Mouse (Mus musculus): ENCODE measurements at regions not wholly inside any gene's neighbourhood (a gene's known extent, or its start where the extent isn't known, plus 50 kb on each side); places are given as distances from the start of the nearest gene placed in this dataset.

DNA sequence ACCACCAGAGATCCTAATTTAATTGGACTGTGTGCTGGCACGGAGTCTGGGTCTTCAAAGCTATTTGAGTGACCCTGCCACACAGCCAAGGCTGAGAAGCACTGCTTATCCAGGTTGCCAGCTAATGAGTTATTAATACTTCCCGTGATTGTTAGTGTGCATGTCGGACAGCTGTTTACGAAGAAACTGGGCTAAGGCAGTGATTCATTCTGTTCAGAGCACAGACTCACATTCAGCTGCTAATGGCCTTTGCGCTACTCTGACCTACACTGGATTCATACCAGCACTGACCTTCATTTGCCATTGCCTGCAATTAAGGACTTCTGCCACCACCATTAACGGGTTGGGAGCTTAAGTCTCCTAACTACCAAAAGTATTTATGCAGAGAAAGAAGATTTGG is 156.7 kb upstream of the Dppa4 start:
- Histone ChIP-seq H3K4me3 (ENCODE audit: low read depth, low read length) (no peak overlapping the region), H3K27ac (ENCODE audit: low read depth) (no peak overlapping the region), H3K4me2 (no peak overlapping the region), H3K27me3 (ENCODE audit: insufficient read depth, low read length) (no peaks in the 10 kb centered on the region), H3K36me3 (ENCODE audit: insufficient read depth) (no peaks in the 10 kb centered on the region), H3K4me1 (ENCODE audit: insufficient read depth) (no peaks in the 10 kb centered on the region), H3K9me3 (ENCODE audit: low read depth, low read length) (no peaks in the 10 kb centered on the region), H3K9ac (no peak overlapping the region)
- DNase-seq: no peak
- TF ChIP-seq CTCF (IDR thresholded peaks at IDR 0.05; ENCODE audit: low read depth): no peak
- whole genome bisulfite sequencing: 47% methylated on average over 6 of the region's 6 CpGs
- no peak for ATAC-seq (ENCODE audit: insufficient read depth)

DNA sequence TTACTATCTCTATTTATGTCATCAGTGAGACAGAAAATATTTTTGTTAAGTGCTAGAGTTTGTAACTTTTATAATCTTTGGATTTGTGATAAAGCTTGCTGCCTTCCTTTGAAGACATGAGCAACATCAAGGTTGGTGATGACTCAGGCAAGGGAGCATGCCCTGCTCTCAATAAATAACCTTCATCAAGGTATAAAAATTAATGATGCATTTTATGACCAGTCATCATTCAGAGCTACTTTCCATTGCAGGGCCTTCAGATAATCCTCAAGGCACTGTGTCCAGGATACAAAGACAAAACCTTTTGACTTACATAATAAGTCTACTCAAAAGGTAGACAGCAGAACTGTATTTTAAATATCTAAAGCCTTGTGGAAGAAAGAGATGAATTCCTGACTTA is 156.2 kb upstream of the Dppa4 start:
- no peak for ATAC-seq (ENCODE audit: insufficient read depth)
- H3K27ac ChIP-seq (ENCODE audit: low read depth): no peak overlapping the region
- DNase-seq: no peak
- H3K4me1 ChIP-seq (ENCODE audit: insufficient read depth): no peaks in the 10 kb centered on the region
- H3K9me3 ChIP-seq (ENCODE audit: low read depth, low read length): no peaks in the 10 kb centered on the region
- H3K9ac ChIP-seq: no peak overlapping the region
- no peaks in the 10 kb centered on the region for H3K27me3 ChIP-seq (ENCODE audit: insufficient read depth, low read length)
- TF ChIP-seq CTCF (IDR thresholded peaks at IDR 0.05; ENCODE audit: low read depth): no peak
- no peak overlapping the region for H3K4me2 ChIP-seq
- H3K4me3 ChIP-seq (ENCODE audit: low read depth, low read length): no peak overlapping the region
- H3K36me3 ChIP-seq (ENCODE audit: insufficient read depth): no peaks in the 10 kb centered on the region

DNA sequence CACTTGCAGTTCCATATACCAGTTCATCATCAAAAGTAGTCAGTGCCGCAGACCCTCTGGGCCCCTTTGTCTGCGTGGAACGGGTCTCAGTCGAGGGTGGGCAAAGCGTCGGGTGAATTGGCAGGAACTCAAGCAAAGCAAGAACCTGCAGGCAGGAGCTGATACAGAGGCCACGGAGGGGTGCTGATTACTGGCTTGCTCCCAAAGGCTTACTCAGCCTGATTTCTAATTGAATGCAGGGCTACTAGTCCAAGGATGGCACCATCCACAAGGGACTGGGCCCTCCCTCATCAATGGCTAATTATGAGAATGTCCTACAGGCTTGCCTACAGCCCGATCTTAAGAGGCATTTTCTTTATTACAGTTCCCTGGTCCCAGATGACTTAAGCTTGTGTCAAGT is 128.2 kb upstream of the Dppa4 start:
- no peaks in the 10 kb centered on the region for H3K36me3 ChIP-seq (ENCODE audit: insufficient read depth)
- H3K27ac ChIP-seq (ENCODE audit: low read depth): no peak overlapping the region
- H3K9ac ChIP-seq: no peak overlapping the region
- H3K9me3 ChIP-seq (ENCODE audit: low read depth, low read length): no peaks in the 10 kb centered on the region
- no peak overlapping the region for H3K4me2 ChIP-seq
- 88% methylated on average over 8 of the region's 8 CpGs for WGBS
- ATAC-seq (ENCODE audit: insufficient read depth) (no peak), DNase-seq (no peak)
- H3K27me3 ChIP-seq (ENCODE audit: insufficient read depth, low read length): no peaks in the 10 kb centered on the region
- no peak overlapping the region for H3K4me3 ChIP-seq (ENCODE audit: low read depth, low read length)
- no peak for TF ChIP-seq CTCF (IDR thresholded peaks at IDR 0.05; ENCODE audit: low read depth)
- H3K4me1 ChIP-seq (ENCODE audit: insufficient read depth): no peaks in the 10 kb centered on the region

DNA sequence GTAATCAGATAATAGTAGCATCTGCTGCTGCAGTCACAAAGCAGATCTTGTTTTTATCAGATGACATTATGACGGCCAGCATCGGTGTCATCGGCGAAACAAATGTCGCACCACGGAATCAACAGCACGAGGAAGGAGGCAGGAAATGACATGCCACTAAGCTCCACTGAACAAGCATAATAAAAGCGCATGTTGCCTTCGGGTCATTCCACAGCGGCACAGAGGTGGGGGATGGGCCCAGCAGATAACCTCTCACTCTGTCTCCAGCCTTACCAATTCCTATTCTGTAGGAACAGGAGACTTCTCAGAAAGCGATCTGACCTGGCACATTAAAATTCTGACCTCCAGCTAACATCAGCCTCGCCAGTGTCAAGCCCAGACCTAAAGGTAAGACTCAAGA is 93.1 kb upstream of the Dppa4 start:
- Histone ChIP-seq H3K4me2 (no peak overlapping the region), H3K9ac (no peak overlapping the region), H3K4me3 (ENCODE audit: low read depth, low read length) (no peak overlapping the region), H3K36me3 (ENCODE audit: insufficient read depth) (no peaks in the 10 kb centered on the region), H3K9me3 (ENCODE audit: low read depth, low read length) (no peaks in the 10 kb centered on the region), H3K27me3 (ENCODE audit: insufficient read depth, low read length) (no peaks in the 10 kb centered on the region), H3K27ac (ENCODE audit: low read depth) (no peak overlapping the region), H3K4me1 (ENCODE audit: insufficient read depth) (no peaks in the 10 kb centered on the region)
- ATAC-seq (ENCODE audit: insufficient read depth) (no peak), DNase-seq (peak; percentile 1)
- WGBS: 78% methylated on average over 12 of the region's 12 CpGs
- no peak for TF ChIP-seq CTCF (IDR thresholded peaks at IDR 0.05; ENCODE audit: low read depth)

DNA sequence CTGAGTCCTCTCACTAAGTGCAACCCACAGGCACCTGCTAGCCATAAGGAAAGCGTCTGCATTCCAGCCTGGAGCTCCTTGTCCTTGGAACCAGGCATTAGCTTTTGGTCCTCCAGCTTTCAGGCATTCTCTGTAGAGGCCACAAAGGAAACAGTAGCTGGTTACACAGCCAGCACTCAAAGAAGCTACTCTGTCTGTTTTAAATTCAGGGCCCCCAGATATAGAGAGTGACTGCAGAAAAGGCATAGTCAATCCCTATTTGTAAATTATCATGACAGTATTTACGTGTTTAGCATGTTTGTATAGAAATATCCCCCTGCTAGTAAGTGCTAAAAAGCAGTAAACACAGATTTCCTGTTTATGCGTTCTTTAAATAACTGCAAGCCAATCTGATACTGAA is 91.3 kb upstream of the Dppa4 start:
- TF ChIP-seq CTCF (IDR thresholded peaks at IDR 0.05; ENCODE audit: low read depth): no peak
- no peak overlapping the region for H3K4me2 ChIP-seq
- H3K4me3 ChIP-seq (ENCODE audit: low read depth, low read length): no peak overlapping the region
- no peaks in the 10 kb centered on the region for H3K4me1 ChIP-seq (ENCODE audit: insufficient read depth)
- DNase-seq (peak; percentile 65), ATAC-seq (ENCODE audit: insufficient read depth) (peak; percentile 75; the same call in 1 of the 2 replicates)
- H3K27ac ChIP-seq (ENCODE audit: low read depth): no peak overlapping the region
- H3K27me3 ChIP-seq (ENCODE audit: insufficient read depth, low read length): no peaks in the 10 kb centered on the region
- no peaks in the 10 kb centered on the region for H3K9me3 ChIP-seq (ENCODE audit: low read depth, low read length)
- H3K36me3 ChIP-seq (ENCODE audit: insufficient read depth): no peaks in the 10 kb centered on the region
- 56% methylated on average over 3 of the region's 3 CpGs for WGBS
- no peak overlapping the region for H3K9ac ChIP-seq

DNA sequence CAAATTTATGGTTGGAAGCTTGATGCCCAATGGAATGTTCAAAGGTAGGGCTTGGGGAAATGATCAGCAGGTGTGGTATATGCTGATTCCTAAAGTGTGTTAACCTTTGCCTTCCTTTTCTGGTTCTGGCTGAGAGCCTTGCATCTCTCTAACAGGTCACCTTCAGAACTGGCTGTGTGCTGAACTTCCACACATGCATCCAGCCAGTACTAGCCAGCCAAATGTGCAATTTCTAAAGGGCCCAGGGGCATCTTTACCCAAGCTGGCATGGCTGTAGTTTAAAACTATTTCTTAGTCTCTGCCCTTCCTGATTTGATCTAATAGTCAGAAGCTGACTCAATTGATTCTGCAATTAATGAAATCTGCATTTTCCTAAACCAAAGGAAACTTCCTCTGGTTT is 68.6 kb upstream of the Dppa4 start:
- H3K9ac ChIP-seq: no peak overlapping the region
- ATAC-seq (ENCODE audit: insufficient read depth): no peak
- no peaks in the 10 kb centered on the region for H3K4me1 ChIP-seq (ENCODE audit: insufficient read depth)
- no peak overlapping the region for H3K4me3 ChIP-seq (ENCODE audit: low read depth, low read length)
- H3K27me3 ChIP-seq (ENCODE audit: insufficient read depth, low read length): no peaks in the 10 kb centered on the region
- no peaks in the 10 kb centered on the region for H3K9me3 ChIP-seq (ENCODE audit: low read depth, low read length)
- TF ChIP-seq CTCF (IDR thresholded peaks at IDR 0.05; ENCODE audit: low read depth): no peak
- no peak overlapping the region for H3K27ac ChIP-seq (ENCODE audit: low read depth)
- no peaks in the 10 kb centered on the region for H3K36me3 ChIP-seq (ENCODE audit: insufficient read depth)
- no peak overlapping the region for H3K4me2 ChIP-seq
- DNase-seq: no peak
